Mouse (Mus musculus) erythroblast, embryonic 14.5 days (primary cell): Measurements from ENCODE around the gene Wwox. TPM values are rescaled to one million over a fixed set of nuclear protein-coding genes. Genes with fewer than 3 reads are reported as not detected.

ENCODE experiments used
- H3K27me3 ChIP-seq: 2 replicates; pipeline ENCODE4 v1.6.1; 2012; ENCODE audit warnings: inconsistent platforms; ENCODE audit not compliant: control insufficient read depth
- H3K36me3 ChIP-seq: 2 replicates; pipeline ENCODE4 v1.6.1; 2012; ENCODE audit warnings: mild to moderate bottlenecking, inconsistent platforms; ENCODE audit not compliant: control insufficient read depth
- H3K4me1 ChIP-seq: 2 replicates; pipeline ENCODE4 v1.6.1; 2012; ENCODE audit warnings: inconsistent platforms; ENCODE audit not compliant: control insufficient read depth
- H3K4me3 ChIP-seq: replicated peaks from 2 replicates; pipeline ENCODE3; 2012; ENCODE audit warnings: moderate library complexity, mild to moderate bottlenecking, inconsistent platforms
- H3K9me3 ChIP-seq: 2 replicates; pipeline ENCODE4 v1.6.1; 2012; ENCODE audit warnings: low read length, inconsistent platforms, mixed read lengths; ENCODE audit not compliant: control insufficient read depth
- GATA1 ChIP-seq: IDR thresholded peaks from 2 replicates; pipeline ENCODE4 v1.6.1; 2012; ENCODE audit warnings: low read length, inconsistent platforms, mixed read lengths
- TAL1 ChIP-seq: IDR thresholded peaks from 3 replicates; pipeline ENCODE4 v1.6.1; 2012; ENCODE audit warnings: low read length, inconsistent platforms, mixed read lengths
- polyA plus RNA-seq: library from polyadenylated mRNA; stranded (reverse); fragments of >175 nt; gene quantifications from 2 replicates; pipeline ENCODE4 v1.2.3, GENCODE M21; 2012

Gene Wwox
- polyA plus RNA-seq, 1 experiment, result 0.18 TPM

DNA sequence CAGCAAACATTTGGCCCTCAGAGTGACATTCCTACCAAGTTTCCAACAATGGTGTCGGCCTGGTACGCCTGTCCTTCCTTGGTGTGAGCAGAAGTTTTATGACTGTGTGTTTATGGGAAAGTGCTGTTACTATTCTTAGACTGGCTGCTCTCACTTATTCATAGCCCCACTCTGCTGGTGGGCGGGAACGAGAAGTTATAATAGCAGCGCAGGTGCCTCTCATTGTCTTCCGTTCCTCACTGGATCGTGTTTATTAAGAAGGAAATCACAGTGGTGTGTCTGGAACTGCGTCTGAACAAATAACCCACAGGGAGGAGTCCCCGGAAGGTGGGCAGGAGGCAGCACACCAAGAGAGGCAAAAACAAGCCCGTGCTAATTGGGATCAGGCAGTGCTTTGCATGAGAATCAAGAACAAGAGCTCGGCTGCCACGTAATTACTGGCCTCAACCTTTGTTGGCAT is 533.6 kb downstream of the Wwox start:
- no peak overlapping the region for H3K4me3 ChIP-seq
- TF ChIP-seq TAL1, result no peak
- TF ChIP-seq GATA1, result no peak
- H3K9me3 ChIP-seq, result peaks cover 11% of the 10 kb centered on the region
- H3K4me1 ChIP-seq, result no peaks in the 10 kb centered on the region
- no peaks in the 10 kb centered on the region for H3K27me3 ChIP-seq
- H3K36me3 ChIP-seq, result no peaks in the 10 kb centered on the region

DNA sequence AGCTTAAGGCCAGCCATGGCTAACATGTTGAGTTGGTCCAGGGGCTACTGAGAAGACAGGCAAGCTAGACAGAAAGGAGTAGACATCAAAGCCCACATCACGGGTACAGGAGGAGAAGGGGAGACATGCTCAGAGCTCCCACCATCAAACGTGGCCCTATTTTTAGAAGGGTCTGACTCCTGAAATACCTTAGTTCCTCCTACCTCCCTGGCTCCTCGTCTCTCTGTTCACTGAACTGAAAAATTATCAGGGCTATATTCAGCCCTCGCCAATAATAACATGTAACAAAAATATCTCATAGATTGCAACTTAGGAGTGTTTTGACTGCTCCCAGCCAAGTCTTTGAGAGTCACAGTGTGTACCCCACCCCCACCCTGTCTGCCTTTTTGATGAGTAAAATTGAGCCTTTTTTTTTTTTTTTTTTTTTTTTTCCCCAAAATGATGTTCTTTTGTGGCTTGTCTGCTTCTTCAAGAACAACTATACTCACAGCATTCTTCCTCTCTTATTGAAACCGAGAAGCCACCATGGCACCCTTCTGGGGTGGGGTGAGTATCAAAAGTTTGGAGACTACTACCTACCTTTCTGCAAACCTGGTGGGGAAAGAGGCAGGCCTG is 535.0 kb downstream of the Wwox start:
- H3K4me1 ChIP-seq, result no peaks in the 10 kb centered on the region
- H3K4me3 ChIP-seq, result no peak overlapping the region
- TF ChIP-seq TAL1 (no peak), GATA1 (no peak)
- H3K27me3 ChIP-seq, result no peaks in the 10 kb centered on the region
- no peaks in the 10 kb centered on the region for H3K36me3 ChIP-seq
- peaks cover 2% of the 10 kb centered on the region; the same call in 1 of the 2 replicates for H3K9me3 ChIP-seq

DNA sequence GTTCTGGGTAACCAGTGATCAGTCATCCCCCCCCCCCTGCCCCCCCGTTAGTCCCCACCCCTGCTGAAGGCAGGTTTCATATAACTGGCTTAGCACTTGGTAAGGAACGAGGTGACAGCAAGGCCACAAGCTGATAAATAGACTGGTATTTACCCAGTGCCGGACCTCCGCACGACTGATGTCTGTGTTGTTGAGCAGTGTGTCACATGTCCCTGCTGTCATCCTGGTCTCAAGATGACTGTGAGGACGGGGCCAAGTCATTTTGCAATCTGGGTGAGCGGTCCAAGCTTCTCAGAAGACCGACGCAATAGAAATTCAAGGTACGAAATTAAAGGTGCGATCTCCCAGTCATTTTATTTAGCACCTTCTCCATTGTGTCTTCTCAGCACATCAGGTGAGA is 538.3 kb downstream of the Wwox start:
- H3K36me3 ChIP-seq, result no peaks in the 10 kb centered on the region
- no peaks in the 10 kb centered on the region for H3K4me1 ChIP-seq
- no peak overlapping the region for H3K4me3 ChIP-seq
- no peaks in the 10 kb centered on the region for H3K9me3 ChIP-seq
- TF ChIP-seq TAL1 (no peak), GATA1 (no peak)
- no peaks in the 10 kb centered on the region for H3K27me3 ChIP-seq

DNA sequence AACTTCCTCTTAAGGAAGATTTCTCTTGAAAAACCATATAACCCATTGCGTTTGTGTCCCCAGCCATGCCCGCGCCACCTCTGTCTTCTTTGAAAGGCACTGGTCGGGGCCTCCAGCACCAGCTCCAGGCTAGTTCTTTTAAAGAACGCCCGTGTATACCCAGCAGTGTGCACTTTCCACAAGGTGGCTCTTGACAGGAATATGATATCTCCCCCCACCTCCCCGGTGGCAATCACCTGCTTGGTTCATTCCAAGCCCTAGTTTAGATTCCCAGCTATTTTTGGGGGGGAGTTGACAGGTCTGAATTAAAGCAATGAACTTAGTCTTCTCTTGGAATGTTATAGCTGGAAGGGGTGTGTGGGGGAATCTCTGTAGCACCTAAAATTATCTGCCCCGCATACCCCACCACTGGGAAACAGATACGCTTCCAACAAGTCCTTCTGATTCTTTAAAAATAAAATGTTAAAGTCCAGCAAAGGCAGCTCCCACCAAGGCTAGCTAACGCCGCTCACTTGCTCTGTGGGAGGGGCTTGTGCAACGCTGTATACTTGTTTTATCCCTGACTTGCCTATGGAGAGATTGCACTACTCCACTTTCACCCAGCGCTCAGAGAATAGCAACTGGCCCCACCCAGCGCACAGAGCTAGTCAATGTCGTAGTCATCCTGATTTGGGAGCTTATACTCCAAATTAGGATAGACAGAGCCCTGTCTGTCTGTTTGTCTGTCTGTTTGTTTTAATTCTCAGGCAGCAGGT is 538.9 kb downstream of the Wwox start:
- H3K4me3 ChIP-seq, result no peak overlapping the region
- H3K36me3 ChIP-seq, result no peaks in the 10 kb centered on the region
- no peaks in the 10 kb centered on the region for H3K27me3 ChIP-seq
- H3K4me1 ChIP-seq, result no peaks in the 10 kb centered on the region
- TF ChIP-seq GATA1, result no peak
- TF ChIP-seq TAL1, result no peak
- H3K9me3 ChIP-seq, result no peaks in the 10 kb centered on the region

DNA sequence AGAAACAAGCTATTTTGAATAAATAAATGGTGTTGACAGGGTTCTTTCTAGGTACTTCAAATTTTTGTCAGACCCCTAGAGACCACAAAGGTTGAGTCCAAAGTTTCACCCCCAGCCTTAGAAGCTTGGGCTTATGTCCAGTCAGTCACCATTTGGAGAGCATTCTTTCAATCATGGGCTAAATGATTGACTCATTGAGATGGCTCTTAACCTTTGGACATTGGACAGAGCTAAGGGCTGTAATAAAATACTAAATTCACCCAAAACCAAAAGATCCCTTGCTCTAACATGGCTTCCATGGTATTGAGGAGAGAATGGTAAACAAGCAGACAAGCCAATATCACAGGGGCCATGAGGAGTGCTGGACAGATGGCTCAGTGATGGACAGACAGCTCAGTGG is 540.2 kb downstream of the Wwox start:
- no peaks in the 10 kb centered on the region for H3K4me1 ChIP-seq
- no peak for TF ChIP-seq GATA1
- TF ChIP-seq TAL1, result no peak
- H3K9me3 ChIP-seq, result no peaks in the 10 kb centered on the region

DNA sequence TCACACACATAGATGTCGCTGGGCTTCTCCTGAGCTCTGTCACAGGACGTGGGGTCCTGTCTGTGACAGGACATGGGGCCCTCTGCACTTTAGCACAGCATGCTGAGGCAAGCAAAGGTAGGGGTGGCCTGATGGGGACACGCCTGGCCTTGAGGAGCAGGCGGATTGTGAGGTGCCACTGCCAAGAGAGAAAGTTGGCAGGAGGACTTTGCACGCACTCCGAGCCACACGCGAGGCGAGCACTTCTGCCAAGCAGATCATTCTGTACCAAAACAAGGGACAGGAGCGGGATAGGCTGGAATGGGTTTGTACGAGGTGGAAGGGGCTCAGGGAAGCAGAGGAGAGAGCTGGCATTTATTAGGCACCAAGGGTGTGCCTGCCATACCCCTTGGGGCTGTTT is 543.3 kb downstream of the Wwox start:
- Histone ChIP-seq H3K4me3 (no peak overlapping the region), H3K9me3 (no peaks in the 10 kb centered on the region), H3K36me3 (no peaks in the 10 kb centered on the region), H3K4me1 (no peaks in the 10 kb centered on the region), H3K27me3 (no peaks in the 10 kb centered on the region)
- TF ChIP-seq TAL1, result no peak
- TF ChIP-seq GATA1, result no peak

More for the DNA sequence above, 540.2 kb downstream of the Wwox start:
- no peaks in the 10 kb centered on the region for H3K36me3 ChIP-seq
- no peak overlapping the region for H3K4me3 ChIP-seq
- no peaks in the 10 kb centered on the region for H3K27me3 ChIP-seq

DNA sequence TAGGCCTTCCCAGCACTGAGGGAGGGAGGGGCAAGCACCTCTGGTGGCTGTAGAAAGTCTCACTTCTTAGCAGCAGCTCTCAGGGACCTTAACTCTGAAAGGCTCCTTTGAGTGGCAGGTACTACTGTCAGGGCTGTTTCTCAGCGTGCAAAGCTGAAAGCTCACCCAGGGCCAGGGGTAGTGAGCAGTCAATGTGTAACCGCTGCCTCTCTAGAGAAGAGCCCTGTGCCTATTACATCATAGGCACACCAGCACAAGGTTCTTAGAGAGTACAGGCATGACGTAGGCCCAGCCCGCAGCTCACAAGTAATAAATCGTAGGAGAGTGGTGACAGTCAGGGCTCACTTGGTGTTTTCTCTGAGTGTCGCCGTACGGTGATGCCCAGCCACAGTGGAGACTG is 545.0 kb downstream of the Wwox start:
- Histone ChIP-seq H3K9me3 (no peaks in the 10 kb centered on the region), H3K27me3 (no peaks in the 10 kb centered on the region), H3K4me1 (no peaks in the 10 kb centered on the region), H3K4me3 (no peak overlapping the region), H3K36me3 (no peaks in the 10 kb centered on the region)
- no peak for TF ChIP-seq TAL1
- TF ChIP-seq GATA1, result no peak

DNA sequence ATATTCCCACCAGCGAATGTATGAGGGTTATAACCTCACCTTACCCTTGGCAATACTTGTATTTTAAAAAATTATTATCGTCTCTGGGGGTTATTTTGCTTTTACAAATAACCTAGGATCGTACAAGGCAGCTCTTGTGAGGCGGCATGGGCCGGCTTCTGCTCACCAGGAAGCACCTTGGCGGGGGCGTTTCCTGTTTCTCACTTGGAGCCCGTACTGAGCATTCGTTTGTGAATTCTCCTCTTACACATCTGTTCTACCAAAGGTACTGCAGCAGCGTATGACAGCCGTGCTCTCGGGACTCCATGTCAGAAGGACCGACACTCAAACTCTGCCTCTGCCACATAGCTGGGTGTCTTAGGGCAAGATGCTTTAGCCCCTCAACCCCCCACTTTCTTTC is 546.5 kb downstream of the Wwox start:
- no peaks in the 10 kb centered on the region for H3K9me3 ChIP-seq
- no peak overlapping the region for H3K4me3 ChIP-seq
- no peaks in the 10 kb centered on the region for H3K36me3 ChIP-seq
- TF ChIP-seq TAL1 (no peak), GATA1 (no peak)
- H3K27me3 ChIP-seq, result no peaks in the 10 kb centered on the region
- H3K4me1 ChIP-seq, result no peaks in the 10 kb centered on the region

DNA sequence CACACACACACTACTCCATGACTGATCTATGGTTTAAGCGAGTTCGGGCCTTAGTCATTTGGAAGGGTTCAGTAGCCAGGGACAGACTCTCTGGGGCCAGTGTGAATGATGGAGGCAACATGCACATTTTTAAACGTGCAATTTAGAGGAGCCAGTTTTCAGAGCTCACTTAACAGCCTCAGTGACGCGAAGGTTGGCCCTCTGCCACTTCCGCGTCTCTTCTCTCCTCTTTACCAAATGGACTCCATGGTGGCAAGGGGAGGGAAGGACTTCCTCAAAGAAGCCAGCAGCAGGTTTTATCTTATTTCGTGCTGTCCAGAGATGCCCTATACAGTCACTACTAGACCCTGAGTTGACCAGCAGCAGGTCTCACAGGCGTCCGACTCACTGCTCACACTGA is 547.5 kb downstream of the Wwox start:
- no peaks in the 10 kb centered on the region for H3K36me3 ChIP-seq
- no peaks in the 10 kb centered on the region for H3K4me1 ChIP-seq
- H3K4me3 ChIP-seq, result no peak overlapping the region
- H3K27me3 ChIP-seq, result no peaks in the 10 kb centered on the region
- H3K9me3 ChIP-seq, result no peaks in the 10 kb centered on the region
- TF ChIP-seq GATA1 (no peak), TAL1 (no peak)
